Mouse (Mus musculus): ENCODE data around the gene Supt3.

DNA sequence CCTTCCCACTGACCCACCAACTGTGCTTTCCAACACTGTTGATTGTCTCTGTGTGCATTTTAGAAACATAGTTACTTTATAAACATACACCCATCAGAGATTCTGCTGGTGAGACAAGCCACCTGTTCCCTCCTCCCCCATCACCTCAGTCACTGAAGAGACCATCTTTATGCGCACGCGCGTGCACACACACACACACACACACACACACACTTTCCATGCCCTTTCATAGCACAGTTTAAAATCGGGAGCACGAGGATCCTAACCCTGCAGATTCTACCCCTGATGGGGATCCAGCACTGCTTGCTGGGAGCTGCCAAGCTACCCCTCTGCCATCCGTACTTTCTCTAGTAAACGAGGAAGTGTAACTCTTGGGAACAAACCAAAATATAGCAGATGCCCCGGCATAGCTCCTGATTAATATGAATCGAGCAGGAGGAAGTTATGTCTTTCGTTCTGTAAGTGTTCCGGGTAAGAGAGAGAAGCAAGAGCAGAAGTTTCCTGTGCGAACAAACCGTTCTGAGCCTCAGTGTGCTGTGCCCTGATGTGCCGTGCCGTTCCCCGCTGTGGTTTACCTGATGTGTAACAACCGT, 342.8 kb downstream of the Supt3 start:
- TF ChIP-seq CTCF (IDR thresholded peaks at IDR 0.05; ENCODE audit: borderline replicate concordance, insufficient read depth, low read depth, low read length) (no peak), POLR2A (IDR thresholded peaks at IDR 0.05; ENCODE audit: borderline replicate concordance, insufficient read depth, low read length) (no peak)

Data from cerebellum, adult 2 months (tissue).